Mouse (Mus musculus) adrenal gland, postnatal 25 days (tissue): ENCODE results near the gene Tars. TPM values are rescaled to one million over a fixed set of nuclear protein-coding genes. Genes with fewer than 3 reads are reported as not detected.

Source experiments
- DNase-seq: peaks from one replicate; pipeline ENCODE4 v3.0.0; 2021; ENCODE audit warnings: mixed read lengths
- total RNA-seq: library from RNA; stranded (reverse); gene quantifications from 2 replicates; pipeline ENCODE4 v1.2.3, GENCODE M21; 2021

The Tars gene
- total RNA-seq, 1 experiment from 2014 or later = 44.7 TPM

DNA sequence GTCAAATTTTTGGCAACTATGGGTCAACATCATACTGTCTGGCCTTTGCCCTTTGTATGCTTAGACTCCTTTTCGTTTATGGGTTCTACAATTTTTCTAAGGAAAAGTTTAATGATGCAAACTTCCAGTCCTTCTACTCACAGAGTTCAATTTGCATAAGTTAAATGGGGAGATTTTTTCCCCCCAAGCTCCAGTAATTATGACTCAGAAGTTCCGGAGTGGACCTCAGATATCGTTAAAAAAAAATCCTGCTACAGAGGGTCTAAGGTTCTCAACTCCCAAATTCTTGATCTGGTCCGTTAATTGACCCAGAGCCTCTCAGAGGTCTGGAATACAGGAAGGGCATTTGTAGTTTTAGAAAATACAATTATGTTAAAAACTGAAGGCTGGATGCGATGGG, 37.6 kb downstream of the Tars start:
- no peak for DNase-seq

DNA sequence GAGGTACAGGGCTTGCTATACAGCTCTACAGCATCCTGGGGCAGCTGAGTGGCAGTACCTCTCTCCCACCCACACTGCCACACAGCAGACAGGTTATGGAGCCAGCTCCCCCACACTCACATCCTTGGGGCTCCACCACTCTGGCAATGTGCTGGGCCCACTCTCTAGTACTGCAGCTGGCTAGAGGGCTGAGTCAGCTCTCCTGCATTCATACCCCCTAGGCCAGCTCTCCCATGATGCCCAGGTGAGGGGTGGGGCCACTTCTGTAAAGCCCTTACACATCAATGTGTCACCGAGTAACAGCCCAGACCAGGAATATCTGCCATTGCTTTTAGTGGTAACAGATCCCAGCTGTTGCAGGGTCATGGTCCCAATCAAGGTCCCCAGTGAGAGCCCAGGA, 38.6 kb downstream of the Tars start:
- DNase-seq = no peak

DNA sequence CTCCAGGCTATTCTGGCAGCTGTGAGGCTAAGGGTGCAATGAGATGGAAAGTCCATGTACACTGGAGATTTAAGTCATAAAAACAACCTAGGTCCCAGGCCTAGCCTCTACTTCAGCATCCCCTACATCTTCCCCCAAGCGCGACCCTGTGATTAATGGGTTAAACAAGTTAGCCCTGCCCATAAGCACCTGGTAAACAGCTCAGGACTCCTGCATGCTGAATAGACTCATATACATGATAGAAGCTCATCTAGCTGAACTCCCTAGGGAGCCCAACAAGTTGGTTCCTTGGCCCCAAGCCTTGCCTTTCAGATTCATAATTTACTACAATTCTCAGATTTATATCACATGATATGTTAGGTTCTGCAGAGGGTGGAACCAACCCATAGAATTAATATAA, 42.0 kb downstream of the Tars start:
- DNase-seq = no peak

DNA sequence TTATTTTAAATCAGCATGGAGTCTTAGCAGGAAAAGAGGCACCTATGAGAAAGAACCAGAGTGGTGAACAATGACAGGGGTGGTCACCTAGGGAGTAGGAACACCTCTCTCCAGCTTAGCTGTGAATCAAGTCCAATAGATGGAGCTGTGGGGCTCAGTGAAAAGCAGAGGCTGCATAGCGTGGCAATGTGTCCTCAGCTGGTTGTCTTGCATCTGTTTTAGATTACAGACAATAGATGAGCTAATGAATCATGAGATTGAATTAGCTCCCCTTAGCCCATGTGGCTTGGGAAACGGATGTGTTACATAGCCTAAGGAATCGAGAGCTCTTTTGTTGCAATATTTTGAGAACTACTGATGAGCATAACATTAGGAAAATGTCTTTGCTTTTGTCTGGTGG, 43.6 kb downstream of the Tars start:
- DNase-seq = no peak

DNA sequence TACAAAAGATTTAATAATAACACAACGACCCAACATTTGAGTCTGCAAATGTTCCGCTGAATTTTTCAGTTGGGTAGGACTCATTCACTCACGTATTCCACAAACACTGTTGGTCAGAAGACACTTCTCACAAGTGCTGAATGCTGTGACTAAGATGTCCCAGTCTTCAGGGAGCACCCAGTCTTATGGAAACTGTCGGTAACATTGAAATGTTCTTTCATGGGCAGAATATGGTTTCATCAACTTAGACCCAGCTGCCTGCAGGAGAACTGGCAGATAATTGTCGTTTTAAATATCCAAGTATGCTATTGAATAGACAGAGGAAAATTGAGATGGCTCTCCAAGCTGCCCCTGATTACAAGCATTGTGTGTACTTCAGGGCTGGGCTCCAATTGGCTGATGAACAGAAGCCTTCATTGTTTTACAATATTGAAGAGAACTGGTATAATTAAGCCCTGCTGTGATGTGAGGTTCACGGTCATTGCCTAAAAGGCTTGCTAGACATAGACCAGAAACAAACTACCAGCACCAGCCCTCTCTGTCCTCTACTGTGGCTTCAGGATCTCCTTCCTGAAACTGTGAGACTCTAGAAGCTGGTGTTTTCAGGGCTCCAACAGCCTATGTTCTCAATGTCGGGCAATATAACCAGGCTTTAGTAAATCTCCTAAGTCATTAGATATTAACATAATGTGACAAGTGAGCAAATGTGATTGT, 59.8 kb downstream of the Tars start:
- no peak for DNase-seq
